Mouse (Mus musculus): Measurements from ENCODE around the gene Ddx27.

GRCm38 (mm10) chr2:167076352-167076751 is 61.4 kb downstream of the Ddx27 start:
- TF ChIP-seq CTCF (IDR thresholded peaks at IDR 0.05; ENCODE audit: low read depth) (no peak), EP300 (optimal IDR thresholded peaks at IDR 0.05) (no peak)

Measured in stomach, postnatal 0 days (tissue).